Mouse (Mus musculus) liver, adult 2 months (tissue): ENCODE data around the gene Tmem265. TPM values are rescaled to one million over a fixed set of nuclear protein-coding genes. Genes with fewer than 3 reads are reported as not detected.

Experiments used
- DNase-seq: peaks from one replicate; pipeline ENCODE4 v3.0.0-alpha.2; 2011; ENCODE audit warnings: low read depth, low spot score; ENCODE audit errors: extremely low read depth
- H3K27ac ChIP-seq: fragments of 200-500 bp; replicated peaks from 2 replicates; pipeline ENCODE4 v1.5.1; 2012; ENCODE audit warnings: low read depth, mild to moderate bottlenecking, control low read depth, inconsistent platforms, low read length; ENCODE audit not compliant: insufficient read depth
- H3K27me3 ChIP-seq: fragments of 200-500 bp; 2 replicates; pipeline ENCODE4 v1.6.1; 2012; ENCODE audit warnings: mild to moderate bottlenecking, moderate library complexity, low read length, inconsistent platforms; ENCODE audit not compliant: control insufficient read depth, insufficient read depth
- H3K36me3 ChIP-seq: fragments of 200-500 bp; 2 replicates; pipeline ENCODE4 v1.6.1; 2012; ENCODE audit warnings: low read length, inconsistent platforms; ENCODE audit not compliant: control insufficient read depth, insufficient read depth
- H3K4me1 ChIP-seq: fragments of 200-500 bp; 2 replicates; pipeline ENCODE4 v1.6.1; 2011; ENCODE audit warnings: low read length; ENCODE audit not compliant: control insufficient read depth, insufficient read depth
- H3K4me3 ChIP-seq: fragments of 200-500 bp; 2 replicates; pipeline ENCODE4 v1.5.1; 2011; ENCODE audit warnings: low read depth, mild to moderate bottlenecking, control low read depth, low read length, moderate library complexity; ENCODE audit not compliant: insufficient read depth
- H3K79me2 ChIP-seq: fragments of 200-500 bp; 2 replicates; pipeline ENCODE4 v1.6.1; 2012; ENCODE audit warnings: inconsistent platforms, mild to moderate bottlenecking, low read length, moderate library complexity; ENCODE audit not compliant: control insufficient read depth, insufficient read depth
- H3K9ac ChIP-seq: fragments of 200-500 bp; 2 replicates; pipeline ENCODE4 v1.6.1; 2012; ENCODE audit warnings: low read depth, mild to moderate bottlenecking, control low read depth, inconsistent platforms, low read length
- CTCF ChIP-seq: fragments of 200-500 bp; IDR thresholded peaks from 2 replicates; pipeline ENCODE4 v1.5.1; 2011; ENCODE audit warnings: low read depth, low read length, control low read depth
- POLR2A ChIP-seq: fragments of 200-500 bp; IDR thresholded peaks from 2 replicates; pipeline ENCODE4 v1.6.1; 2011; ENCODE audit warnings: low read length, control low read depth; ENCODE audit not compliant: insufficient read depth; ENCODE audit errors: extremely low read depth
- WGBS: fragments of 180-500 bp; shearing (Covaris S2); methylation state at CpG from one replicate; pipeline ENCODE4 v1.1.7; 2018; 5-methylcytosine and 5-hydroxymethylcytosine counted together
- polyA plus RNA-seq: library from polyadenylated mRNA; depleted of rRNA; stranded (reverse); fragments of >200 nt; gene quantifications from 2 replicates; pipeline ENCODE4 v1.2.3, GENCODE M21; 2012; rRNA removed
- total RNA-seq: library from RNA; depleted of rRNA; stranded (reverse); fragments of >200 nt; gene quantifications from 2 replicates; pipeline ENCODE4 v1.2.3, GENCODE M21; 2014; rRNA removed

Gene Tmem265
- total RNA-seq (2.7 and 2.8 TPM in 2 replicates), polyA plus RNA-seq (0.20 TPM in 1 of 2 replicates, not detected in the other)

DNA sequence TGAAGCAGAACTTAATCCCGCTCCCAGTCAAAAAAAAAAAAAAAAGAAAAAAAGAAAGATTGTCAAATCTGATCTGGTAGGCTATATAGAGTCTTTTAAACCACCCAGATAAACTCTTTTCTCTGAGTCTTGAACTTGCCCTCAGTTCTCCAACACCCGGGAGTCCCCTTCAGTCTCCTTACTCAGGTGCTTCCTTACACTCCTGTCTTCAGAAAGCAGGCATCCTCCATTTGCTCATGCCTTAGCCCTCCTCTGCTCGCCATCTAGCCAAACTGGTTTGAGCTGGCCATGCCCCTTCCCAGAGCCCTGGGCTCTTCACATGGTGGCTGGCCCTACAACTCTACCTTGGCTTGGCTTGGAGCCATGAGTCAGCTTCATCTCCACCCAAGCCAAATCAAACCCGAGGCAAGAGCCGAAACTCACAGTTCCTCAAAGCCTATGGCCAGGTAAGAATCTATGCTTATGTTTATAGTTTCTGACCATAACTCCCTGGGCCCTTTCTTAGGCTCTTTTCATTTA, at the start of gene Tmem265:
Gene Tmem265, plus strand, starts transcription at position 51 of the 519 bp plus-strand sequence.
- no peak within 1 kb of the TSS for H3K4me3 ChIP-seq
- H3K27ac ChIP-seq: no peak within 1 kb of the TSS
- peaks cover 46% of the 10 kb centered on the region for H3K36me3 ChIP-seq
- no peaks in the 10 kb centered on the region for H3K79me2 ChIP-seq
- TF ChIP-seq POLR2A: no peak
- no peak for TF ChIP-seq CTCF
- DNase-seq: no peak
- no peaks in the 10 kb centered on the region for H3K27me3 ChIP-seq
- WGBS: 88% methylated on average over 5 of the region's 5 CpGs
- H3K9ac ChIP-seq: no peak within 1 kb of the TSS
- H3K4me1 ChIP-seq: no peaks in the 10 kb centered on the region

DNA sequence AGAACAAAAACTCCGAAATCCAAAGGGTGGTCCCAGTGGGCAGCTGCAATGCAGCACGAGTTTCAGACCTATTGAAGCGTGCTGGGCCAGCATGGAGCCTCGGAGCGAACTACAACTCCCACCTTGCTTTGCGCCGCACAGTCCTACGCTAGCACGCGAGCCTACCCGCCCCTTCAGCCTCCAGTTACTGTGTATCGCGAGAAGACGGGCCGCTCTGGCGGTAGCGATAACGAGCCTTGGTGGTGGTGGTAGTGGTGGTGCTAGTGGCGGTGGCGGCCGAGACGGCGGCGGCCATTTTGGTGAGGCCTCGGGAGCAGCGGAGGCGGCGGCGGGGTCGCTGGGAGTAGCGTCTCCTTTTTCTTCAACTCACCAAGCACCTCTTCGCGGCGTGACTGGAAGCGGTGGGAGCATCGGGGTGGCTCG, 49.4 kb upstream of the Tmem265 start, which contains the start of gene Srcap:
Gene Srcap, plus strand, starts transcription at position 176 of the 423 bp plus-strand sequence.
- Histone ChIP-seq H3K4me3 (peak within 1 kb of the TSS; percentile 89), H3K36me3 (peaks cover 16% of the 10 kb centered on the region), H3K27ac (peak within 1 kb of the TSS; percentile 98), H3K79me2 (peaks cover 12% of the 10 kb centered on the region; the same call in 1 of the 2 replicates), H3K4me1 (peaks cover 8% of the 10 kb centered on the region), H3K27me3 (no peaks in the 10 kb centered on the region), H3K9ac (peak within 1 kb of the TSS; percentile 94)
- peak; percentile 92 for DNase-seq
- under 1% methylated on average over 37 of the region's 37 CpGs for WGBS
- no peak for TF ChIP-seq CTCF
- TF ChIP-seq POLR2A: peak; percentile 81

DNA sequence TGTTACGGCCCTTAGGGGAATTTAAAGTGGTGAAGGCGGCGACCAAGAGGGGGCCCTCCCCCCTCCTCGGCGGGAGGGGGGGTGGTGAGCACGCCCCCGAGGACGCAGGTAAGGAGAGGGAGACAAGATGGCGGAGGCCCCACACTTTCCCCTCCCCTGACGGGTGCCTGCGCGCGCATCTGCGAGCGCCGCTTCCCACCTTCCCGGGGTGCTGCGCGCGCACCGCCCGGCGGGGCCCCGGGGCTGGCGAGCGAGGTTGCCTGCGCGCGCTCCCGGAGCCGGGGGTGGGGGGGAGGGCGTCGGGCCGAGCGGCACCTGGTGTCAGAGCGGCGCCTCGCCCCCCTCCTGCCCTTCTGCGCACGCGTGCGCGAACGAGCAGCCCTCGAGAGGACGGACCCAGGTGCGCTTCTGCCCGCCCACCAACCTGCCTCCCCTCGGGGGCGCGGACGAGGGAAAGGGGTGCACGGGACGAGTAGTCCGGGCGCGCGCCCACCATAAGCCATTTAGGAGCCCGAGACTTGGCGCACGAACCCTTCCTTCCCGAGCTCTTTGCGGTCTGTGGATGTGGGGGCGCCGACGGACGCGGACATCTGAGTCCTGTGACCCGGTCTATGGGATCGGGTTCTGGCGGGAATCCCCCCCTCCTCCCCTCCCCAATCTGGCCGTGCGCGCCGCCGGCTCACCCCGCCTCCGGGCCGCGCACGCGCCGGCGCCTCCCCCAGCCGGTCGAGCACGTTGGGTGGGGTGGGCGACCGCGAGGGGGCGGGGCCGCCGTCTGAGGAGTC, 48.8 kb upstream of the Tmem265 start:
- peak overlapping the region; percentile 98 for H3K27ac ChIP-seq
- peaks cover 22% of the 10 kb centered on the region for H3K36me3 ChIP-seq
- H3K4me3 ChIP-seq: peak overlapping the region; percentile 89
- TF ChIP-seq POLR2A (0 out of 2 replicates have a peak, but pooled peaks have one; percentile 6), CTCF (no peak)
- peak; percentile 70 for DNase-seq
- under 1% methylated on average over 84 of the region's 93 CpGs for WGBS
- peaks cover 14% of the 10 kb centered on the region; the same call in 1 of the 2 replicates for H3K79me2 ChIP-seq
- H3K27me3 ChIP-seq: no peaks in the 10 kb centered on the region
- H3K9ac ChIP-seq: peak overlapping the region; percentile 94
- peaks cover 8% of the 10 kb centered on the region for H3K4me1 ChIP-seq

DNA sequence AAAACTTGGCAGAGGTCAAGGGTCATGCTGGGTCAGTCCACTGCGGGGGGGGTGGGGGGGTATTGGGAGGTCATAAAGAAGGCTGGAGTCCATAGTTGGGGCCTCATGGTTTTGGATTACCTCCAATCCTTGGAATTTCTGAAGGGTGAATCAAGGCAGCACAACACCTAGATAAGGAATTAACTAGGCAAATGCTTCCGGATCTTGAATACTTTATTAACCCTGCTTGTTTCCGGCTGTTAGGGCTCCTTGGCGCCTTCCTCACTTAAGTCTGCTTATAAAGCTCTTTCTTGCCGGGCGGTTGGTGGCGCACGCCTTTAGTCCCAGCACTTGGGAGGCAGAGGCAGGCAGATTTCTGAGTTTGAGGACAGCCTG, 48.2 kb upstream of the Tmem265 start:
- peak overlapping the region; percentile 34; the same call in 1 of the 2 replicates for H3K9ac ChIP-seq
- H3K4me3 ChIP-seq: peak overlapping the region; percentile 89
- H3K36me3 ChIP-seq: peaks cover 27% of the 10 kb centered on the region
- peak overlapping the region; percentile 77 for H3K27ac ChIP-seq
- H3K27me3 ChIP-seq: no peaks in the 10 kb centered on the region
- TF ChIP-seq CTCF: no peak
- TF ChIP-seq POLR2A: no peak
- peaks cover 8% of the 10 kb centered on the region for H3K4me1 ChIP-seq
- peak; percentile 71 for DNase-seq
- 6% methylated on average over 8 of the region's 8 CpGs for WGBS
- H3K79me2 ChIP-seq: peaks cover 14% of the 10 kb centered on the region; the same call in 1 of the 2 replicates

DNA sequence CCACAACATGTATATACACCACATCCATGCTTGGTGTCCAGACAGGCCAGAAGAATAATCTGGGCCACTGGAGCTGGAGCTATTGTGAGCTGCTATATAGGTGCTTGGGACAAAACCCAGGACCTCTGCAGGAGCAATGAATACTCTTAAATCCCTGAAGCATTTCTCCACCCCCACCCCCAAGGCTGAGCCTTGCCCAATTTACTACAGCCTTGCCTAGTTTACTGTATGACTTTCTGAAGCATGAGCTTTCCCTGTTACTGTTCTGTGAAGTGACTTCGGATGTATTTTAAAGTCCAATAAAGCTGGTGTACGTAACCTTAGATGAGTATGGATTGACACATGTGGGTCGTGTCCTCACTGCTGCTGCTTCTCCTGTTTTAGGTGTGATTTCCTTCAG, 47.4 kb upstream of the Tmem265 start:
- H3K4me3 ChIP-seq: peak overlapping the region; percentile 89; the same call in 1 of the 2 replicates
- H3K27me3 ChIP-seq: no peaks in the 10 kb centered on the region
- peaks cover 8% of the 10 kb centered on the region for H3K4me1 ChIP-seq
- TF ChIP-seq POLR2A: no peak
- no peak for TF ChIP-seq CTCF
- H3K27ac ChIP-seq: no peak overlapping the region
- peak overlapping the region; percentile 48; the same call in 1 of the 2 replicates for H3K9ac ChIP-seq
- WGBS: 32% methylated on average over 3 of the region's 3 CpGs
- no peak for DNase-seq
- peaks cover 14% of the 10 kb centered on the region; the same call in 1 of the 2 replicates for H3K79me2 ChIP-seq
- H3K36me3 ChIP-seq: peaks cover 31% of the 10 kb centered on the region
